Mouse (Mus musculus) layer of hippocampus, adult 8-10 months (tissue): ENCODE measurements at regions not wholly inside any gene's neighbourhood (a gene's known extent, or its start where the extent isn't known, plus 50 kb on each side); places are given as distances from the start of the nearest gene placed in this dataset.
A peak's percentile ranks its signal among the peaks of the same experiment; 100 is the strongest.

Experiments used
- DNase-seq, 2 experiments: peaks; one replicate each; pipeline ENCODE4 v3.0.0; 2022; ENCODE audit warnings: low spot score in 2 of 2

DNA sequence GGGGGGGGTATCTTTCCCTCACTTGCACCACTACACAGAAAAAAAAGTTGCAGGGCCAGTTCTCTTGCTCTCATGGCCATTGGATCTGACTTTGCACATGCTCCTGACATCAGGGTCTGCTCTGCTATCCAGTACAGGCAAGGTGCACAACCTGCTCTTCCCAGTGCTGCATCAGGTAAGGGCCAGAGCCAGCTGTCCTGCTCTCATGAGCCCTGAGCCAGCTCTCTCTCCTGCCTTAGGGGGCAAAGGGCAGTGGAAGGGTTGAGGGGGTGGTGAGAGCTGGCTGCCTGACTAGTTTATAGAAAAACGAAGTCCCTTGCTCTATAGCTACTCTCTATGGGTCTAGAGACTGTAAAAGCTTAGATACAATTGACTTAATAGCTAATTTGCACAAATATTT is 927.6 kb downstream of the Rab28 start:
- DNase-seq, result no peak

DNA sequence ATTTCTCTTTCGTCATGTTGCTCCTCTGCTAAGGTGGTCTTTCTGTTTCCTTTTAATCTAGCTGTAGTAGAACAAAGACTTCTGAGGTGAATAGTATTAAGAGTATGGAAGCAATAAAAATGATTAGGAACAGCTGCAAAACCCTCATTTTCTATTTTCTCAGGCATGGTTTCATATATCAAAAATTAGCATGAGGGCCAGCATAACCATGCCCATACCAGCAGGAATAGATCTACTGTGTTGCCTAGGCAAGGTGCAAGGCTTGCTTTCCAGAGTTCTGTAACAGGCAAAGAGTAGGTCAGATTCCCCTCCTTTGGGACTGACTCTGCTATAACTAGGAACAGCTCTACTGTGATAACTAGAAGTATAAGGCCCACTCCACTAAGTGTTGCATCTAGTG is 928.1 kb downstream of the Rab28 start:
- no peak for DNase-seq

DNA sequence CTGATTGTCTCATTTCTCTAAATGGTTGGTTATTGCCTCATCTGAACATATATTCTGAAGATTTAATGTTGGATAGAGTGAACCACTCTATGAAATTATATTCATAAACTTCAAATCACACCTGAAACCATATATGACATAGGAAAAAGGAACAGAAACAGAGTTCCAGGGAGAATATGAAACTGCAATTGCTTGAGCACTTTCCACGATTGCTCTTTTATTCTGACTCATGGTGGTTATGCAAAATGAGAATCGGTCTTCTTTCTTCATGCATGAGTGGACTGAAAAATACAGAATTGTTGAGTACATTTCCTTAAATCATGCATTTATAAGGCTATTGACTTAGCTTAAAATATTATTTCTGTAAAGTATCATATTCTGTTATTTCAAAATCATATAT is 932.1 kb downstream of the Rab28 start:
- DNase-seq, result no peak

DNA sequence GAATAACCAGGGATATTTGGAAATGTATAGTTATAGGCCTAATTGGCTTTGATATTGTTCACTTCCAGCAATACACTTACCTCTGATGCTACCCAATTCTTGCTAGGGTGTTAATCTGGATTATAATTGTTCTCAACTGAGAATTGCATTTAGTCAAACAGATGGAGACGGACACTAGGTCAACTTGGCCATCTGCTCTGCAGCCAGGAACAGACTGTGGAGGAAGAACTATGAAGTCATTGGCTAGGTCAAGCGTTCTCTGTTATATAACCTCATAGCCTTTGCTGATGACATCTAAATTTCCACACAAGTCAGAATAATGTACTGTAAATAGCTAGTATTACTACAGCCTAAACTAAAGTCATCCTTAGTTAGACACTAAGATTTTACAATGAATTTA is 947.7 kb downstream of the Rab28 start:
- no peak for DNase-seq

DNA sequence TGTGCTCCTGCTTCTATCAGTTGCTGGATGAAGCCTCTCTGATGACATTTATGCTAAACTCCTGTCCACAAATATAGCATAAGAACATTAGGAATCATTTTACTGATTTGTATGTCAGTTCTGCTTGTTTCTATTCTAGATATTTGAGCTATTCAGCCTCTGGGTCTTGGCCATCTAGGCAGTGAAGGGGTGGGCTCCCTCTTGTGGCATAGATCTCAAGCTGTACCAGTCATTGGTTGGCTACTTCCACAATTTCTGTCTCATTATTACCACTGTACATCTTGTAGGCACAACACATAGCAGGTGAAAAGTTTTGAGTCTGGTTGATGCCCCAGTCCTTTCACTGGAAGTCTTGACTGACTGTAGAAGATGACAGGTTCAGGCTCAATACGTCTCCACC is 957.9 kb downstream of the Rab28 start:
- DNase-seq, result no peak

DNA sequence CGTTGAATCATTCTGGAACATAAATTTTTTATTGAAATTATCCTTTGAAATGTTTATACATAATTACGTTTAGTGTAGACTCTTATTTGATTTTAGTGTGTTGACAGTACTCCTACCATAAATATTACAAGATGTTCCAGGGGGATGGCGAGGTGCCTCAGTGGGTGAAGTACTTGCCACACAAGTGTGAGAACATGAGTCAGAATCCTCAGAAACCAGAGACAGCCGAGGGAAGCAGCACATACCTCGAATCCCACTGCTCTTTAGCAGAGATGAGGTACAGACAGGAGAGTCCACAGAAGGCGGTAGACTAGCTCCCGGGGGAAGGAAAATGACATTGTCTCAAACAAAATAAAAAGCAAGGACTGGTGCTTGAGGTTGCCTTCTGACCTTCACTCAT is 972.3 kb downstream of the Rab28 start:
- no peak for DNase-seq

DNA sequence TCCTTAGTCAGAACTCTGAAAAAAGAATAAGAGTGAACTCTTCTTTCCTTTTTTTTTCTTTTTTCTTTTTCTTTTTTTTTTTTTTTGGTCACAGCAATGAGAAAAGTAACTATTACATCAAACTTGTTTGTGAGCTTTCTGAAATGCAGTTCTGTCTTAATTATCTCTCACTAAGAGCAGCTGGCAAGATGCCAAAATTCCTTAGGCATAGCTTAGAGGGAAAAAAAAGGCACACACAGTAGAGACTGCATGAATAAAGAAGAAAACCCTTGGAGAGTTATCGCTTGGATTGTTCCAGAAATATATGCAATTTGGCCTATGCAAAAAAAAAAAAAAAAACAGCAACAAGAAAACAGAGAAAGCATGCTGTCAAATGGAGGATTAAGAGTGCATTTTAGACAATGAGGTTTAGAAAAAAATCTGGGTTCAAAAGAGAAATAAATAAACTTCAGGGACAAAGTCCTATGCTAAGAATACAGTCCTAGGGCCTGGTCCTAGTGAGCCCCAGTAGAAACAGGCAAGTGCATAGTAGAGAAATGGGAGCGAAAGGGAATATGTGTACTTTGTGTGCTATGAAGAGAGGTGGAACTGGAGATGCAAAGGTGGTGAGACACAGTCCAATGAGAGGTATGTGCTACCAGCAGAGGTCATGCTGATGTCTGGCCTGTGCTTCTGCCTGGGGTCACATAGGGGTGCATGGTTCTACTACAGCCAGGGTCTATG is 974.0 kb downstream of the Rab28 start:
- no peak for DNase-seq

DNA sequence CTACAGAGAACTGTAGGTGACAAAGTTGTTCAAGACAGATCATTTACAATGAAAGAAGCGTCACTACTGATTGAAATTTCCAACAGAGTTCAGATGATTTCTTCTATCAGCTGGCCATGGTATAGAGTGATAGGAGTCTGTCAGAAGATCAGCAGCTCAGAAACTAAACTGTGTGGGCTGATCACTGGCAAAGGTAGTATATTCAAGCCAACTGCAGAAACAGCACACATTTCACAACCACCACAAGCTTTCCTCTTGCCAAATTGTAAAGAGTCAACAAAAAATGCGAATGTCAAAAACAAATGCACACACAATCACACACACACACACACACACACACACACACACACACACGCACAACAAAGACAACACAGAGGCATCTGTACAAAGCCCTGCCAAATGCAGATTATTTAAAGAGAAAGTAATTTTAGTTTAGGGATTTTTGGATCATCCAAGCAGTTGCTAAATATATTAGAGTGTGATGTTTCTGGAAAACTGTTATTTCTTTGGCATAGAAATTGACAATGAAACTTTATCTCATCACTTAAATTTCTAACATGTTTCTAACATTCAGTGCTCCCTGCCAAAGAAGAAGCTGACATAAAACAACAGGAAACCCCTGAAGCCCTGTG is 959.3 kb upstream of the Hs3st1 start:
- DNase-seq, result no peak

DNA sequence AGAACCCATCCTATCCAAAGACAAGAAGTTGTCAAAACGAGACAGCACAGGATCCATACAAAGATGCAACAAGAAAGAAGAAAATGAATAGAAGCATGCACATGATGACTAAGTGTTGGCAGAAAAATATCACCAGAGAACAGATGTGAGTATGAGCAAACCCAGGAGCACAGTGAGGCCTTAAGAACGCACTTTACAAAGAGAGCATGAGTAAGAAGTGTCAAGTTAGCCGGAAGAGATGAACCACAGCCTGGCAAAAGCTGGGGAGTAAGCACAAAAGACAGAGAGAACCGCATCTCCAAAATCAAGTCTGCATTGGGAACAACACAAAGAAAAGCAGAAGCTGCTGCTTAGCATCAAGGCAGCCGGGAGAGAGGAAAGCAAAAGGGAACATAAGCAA is 946.4 kb upstream of the Hs3st1 start:
- peak; percentile 8 to 9 for DNase-seq

DNA sequence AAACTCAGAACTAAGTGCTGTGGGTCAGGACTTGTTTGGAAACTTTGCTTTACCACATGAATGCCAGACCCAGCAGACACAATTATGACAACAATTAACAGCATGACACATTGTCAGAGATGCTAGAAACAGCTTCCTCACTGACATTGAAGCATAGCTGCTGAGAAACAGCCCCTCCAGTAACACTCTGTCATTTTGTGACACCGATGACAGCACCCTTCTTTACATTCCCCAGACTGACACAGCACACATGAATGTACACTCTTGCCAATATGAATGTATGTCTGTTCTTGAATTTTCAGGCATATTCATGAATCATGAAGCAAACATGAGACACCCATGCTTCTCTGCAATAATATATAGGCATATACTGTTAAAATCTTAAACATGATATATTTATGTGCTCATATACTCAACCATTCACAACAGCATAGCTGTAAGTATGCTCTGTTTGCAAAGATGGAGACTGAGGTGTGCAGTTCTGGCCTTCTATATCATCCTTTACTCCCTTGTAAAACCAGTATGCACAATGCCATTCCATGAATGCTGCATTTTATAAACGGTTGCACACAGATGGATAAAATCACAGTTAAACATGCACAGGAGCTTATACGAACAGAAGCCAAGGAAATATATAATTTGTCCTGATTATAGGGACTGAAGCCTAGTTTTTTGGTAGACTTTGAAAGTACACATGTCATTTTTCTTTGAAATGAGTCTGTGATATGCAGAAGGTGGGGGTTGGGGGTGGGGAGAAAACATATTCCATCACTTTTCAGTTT is 942.4 kb upstream of the Hs3st1 start:
- no peak for DNase-seq
